Mouse (Mus musculus): ENCODE measurements at regions not wholly inside any gene's neighbourhood (a gene's known extent, or its start where the extent isn't known, plus 50 kb on each side); places are given as distances from the start of the nearest gene placed in this dataset.

- TF ChIP-seq EP300 (IDR thresholded peaks at IDR 0.05; ENCODE audit: insufficient read depth, low read depth, low read length) = no peak
- no peak for TF ChIP-seq POLR2A (IDR thresholded peaks at IDR 0.05; ENCODE audit: insufficient read depth, low read depth, low read length)
- no peak for TF ChIP-seq CTCF (IDR thresholded peaks at IDR 0.05)
Measured at GRCm38 (mm10) chr10:27991057-27991365, 83.6 kb upstream of the Ptprk start.
